Mouse (Mus musculus) spleen, adult 2 months (tissue): ENCODE results near the gene Ppp1r18. TPM values are rescaled to one million over a fixed set of nuclear protein-coding genes. Genes with fewer than 3 reads are reported as not detected.

Experiments
- DNase-seq, 2 experiments: peaks; one replicate each; pipeline versions ENCODE4 v3.0.0 to v3.0.0-alpha.2; 2012 to 2021; ENCODE audit warnings: low spot score in 2 of 2, low read depth in 1 of 2
- H3K27ac ChIP-seq: fragments of 200-500 bp; 2 replicates; pipeline ENCODE4 v1.5.1; 2012; ENCODE audit warnings: low read length, inconsistent platforms; ENCODE audit not compliant: insufficient read depth
- H3K27me3 ChIP-seq: fragments of 200-500 bp; 2 replicates; pipeline ENCODE4 v1.6.1; 2012; ENCODE audit warnings: mild to moderate bottlenecking, moderate library complexity, low read length, inconsistent platforms; ENCODE audit not compliant: control insufficient read depth, insufficient read depth
- H3K36me3 ChIP-seq: fragments of 200-500 bp; 2 replicates; pipeline ENCODE4 v1.6.1; 2012; ENCODE audit warnings: mild to moderate bottlenecking, low read length, inconsistent platforms; ENCODE audit not compliant: control insufficient read depth, insufficient read depth
- H3K4me1 ChIP-seq: fragments of 200-500 bp; 2 replicates; pipeline ENCODE4 v1.6.1; 2011; ENCODE audit warnings: inconsistent platforms; ENCODE audit not compliant: control insufficient read depth, insufficient read depth, insufficient read length
- H3K4me3 ChIP-seq: fragments of 200-500 bp; 2 replicates; pipeline ENCODE4 v1.5.1; 2011; ENCODE audit warnings: mild to moderate bottlenecking, inconsistent platforms; ENCODE audit not compliant: insufficient read depth, insufficient read length; ENCODE audit errors: extremely low read depth
- CTCF ChIP-seq: fragments of 200-500 bp; IDR thresholded peaks from 2 replicates; pipeline ENCODE4 v1.5.1; 2011; ENCODE audit warnings: mild to moderate bottlenecking, inconsistent platforms; ENCODE audit not compliant: insufficient read depth, insufficient read length, insufficient replicate concordance; ENCODE audit errors: extremely low read depth
- POLR2A ChIP-seq: fragments of 200-500 bp; IDR thresholded peaks from 2 replicates; pipeline ENCODE4 v1.6.1; 2011; ENCODE audit warnings: low read depth, low read length, inconsistent platforms
- WGBS: fragments of 180-500 bp; shearing (Covaris S2); methylation state at CpG from one replicate; pipeline ENCODE4 v1.1.7; 2018; 5-methylcytosine and 5-hydroxymethylcytosine counted together
- polyA plus RNA-seq: library from polyadenylated mRNA; depleted of rRNA; stranded (reverse); fragments of >200 nt; gene quantifications from 2 replicates; pipeline ENCODE4 v1.2.3, GENCODE M21; 2012

Gene Ppp1r18
- polyA plus RNA-seq, 1 experiment = 144 TPM

- TF ChIP-seq CTCF (no peak), POLR2A (no peak)
- H3K27ac ChIP-seq = 0 out of 2 replicates have a peak overlapping the region, but pooled peaks have one; percentile 99
- H3K36me3 ChIP-seq = no peaks in the 10 kb centered on the region
- H3K4me1 ChIP-seq = peaks cover 3% of the 10 kb centered on the region; the same call in 1 of the 2 replicates
- WGBS = 51% methylated on average over 10 of the region's 10 CpGs
- no peaks in the 10 kb centered on the region for H3K27me3 ChIP-seq
- DNase-seq = no peak
- no peak overlapping the region for H3K4me3 ChIP-seq
These were observed 500 bp upstream of the Ppp1r18 start for GRCm38 (mm10) chr17:35864832-35865353.

- peak overlapping the region; percentile 97 for H3K4me3 ChIP-seq
- TF ChIP-seq CTCF (no peak), POLR2A (peak; percentile 39; the same call in 1 of the 2 replicates)
- H3K27ac ChIP-seq = peak overlapping the region; percentile 99
- under 1% methylated on average over 25 of the region's 38 CpGs for WGBS
- peaks cover 4% of the 10 kb centered on the region; the same call in 1 of the 2 replicates for H3K36me3 ChIP-seq
- peak in 1 of 2 experiments; percentile 77 for DNase-seq
- H3K4me1 ChIP-seq = peaks cover 3% of the 10 kb centered on the region; the same call in 1 of the 2 replicates
- H3K27me3 ChIP-seq = no peaks in the 10 kb centered on the region
These were observed 963 bp downstream of the Ppp1r18 start for GRCm38 (mm10) chr17:35866281-35866831.

- Histone ChIP-seq H3K36me3 (peaks cover 5% of the 10 kb centered on the region; the same call in 1 of the 2 replicates), H3K27ac (peak overlapping the region; percentile 99), H3K27me3 (no peaks in the 10 kb centered on the region), H3K4me3 (peak overlapping the region; percentile 97), H3K4me1 (peaks cover 6% of the 10 kb centered on the region; the same call in 1 of the 2 replicates)
- 0 out of 2 replicates have a peak, but pooled peaks have one; percentile 32 for TF ChIP-seq CTCF
- TF ChIP-seq POLR2A = no peak; the same call in 1 of the 2 replicates
- 2% methylated on average over 26 of the region's 26 CpGs for WGBS
- DNase-seq = peak in 1 of 2 experiments; percentile 79
These were observed 1.8 kb downstream of the Ppp1r18 start for GRCm38 (mm10) chr17:35866911-35867890.

- Histone ChIP-seq H3K27me3 (no peaks in the 10 kb centered on the region), H3K4me3 (peak overlapping the region; percentile 97), H3K27ac (peak overlapping the region; percentile 99), H3K36me3 (peaks cover 10% of the 10 kb centered on the region), H3K4me1 (peaks cover 11% of the 10 kb centered on the region; the same call in 1 of the 2 replicates)
- DNase-seq = peak in 1 of 2 experiments; percentile 73
- TF ChIP-seq POLR2A (peak; percentile 36; the same call in 1 of the 2 replicates), CTCF (no peak)
- WGBS = 1% methylated on average over 17 of the region's 17 CpGs
These were observed 2.9 kb downstream of the Ppp1r18 start for GRCm38 (mm10) chr17:35868165-35868820.

- H3K27ac ChIP-seq = peak overlapping the region; percentile 96
- peak overlapping the region; percentile 97 for H3K4me3 ChIP-seq
- peaks cover 13% of the 10 kb centered on the region for H3K36me3 ChIP-seq
- no peak for TF ChIP-seq CTCF
- no peak for TF ChIP-seq POLR2A
- no peaks in the 10 kb centered on the region for H3K27me3 ChIP-seq
- WGBS = under 1% methylated on average over 7 of the region's 7 CpGs
- DNase-seq = no peak
- peaks cover 13% of the 10 kb centered on the region; the same call in 1 of the 2 replicates for H3K4me1 ChIP-seq
These were observed 3.6 kb downstream of the Ppp1r18 start for GRCm38 (mm10) chr17:35868961-35869345.
